Mouse (Mus musculus): ENCODE measurements around the gene Ak2.

GRCm38 (mm10) chr4:129013151-129013864, 21.6 kb downstream of the Ak2 start:
- TF ChIP-seq CTCF (IDR thresholded peaks at IDR 0.05; ENCODE audit: borderline replicate concordance, insufficient read depth, low read length) (no peak), POLR2A (IDR thresholded peaks at IDR 0.05; ENCODE audit: low read depth, low read length) (no peak)
